Mouse (Mus musculus) spleen, postnatal 14 days (tissue): ENCODE results near the gene Nos1.
"Not testable (repeated sequence)": the region's sequence is repeated elsewhere in the genome, so short reads cannot be mapped to it uniquely, and the experiment has no call there.

Experiments
- DNase-seq, 2 experiments: peaks; one replicate each; pipeline ENCODE4 v3.0.0; 2021 to 2022; ENCODE audit warnings: low spot score in 2 of 2

Gene Nos1

DNA sequence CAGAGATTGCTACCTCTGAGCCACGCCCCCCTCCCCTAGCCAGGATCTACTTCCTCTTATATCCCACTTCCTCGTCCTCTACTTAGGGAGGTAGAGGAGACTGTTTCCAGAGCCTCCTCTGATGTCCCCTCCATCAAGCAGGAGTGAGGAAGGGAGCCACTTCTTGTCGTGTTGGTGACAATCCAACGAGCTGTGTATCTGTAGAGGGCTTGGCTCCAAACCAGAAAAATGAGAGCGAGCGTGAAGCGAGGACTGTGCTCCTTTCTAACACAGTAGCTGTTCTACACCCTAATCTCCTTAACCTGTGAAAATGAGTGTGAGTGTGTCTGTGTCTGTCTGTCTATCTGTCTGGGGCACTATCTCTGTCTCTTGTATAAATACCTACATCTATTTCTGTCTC lies 58.7 kb downstream of the Nos1 start:
- DNase-seq: no peak

DNA sequence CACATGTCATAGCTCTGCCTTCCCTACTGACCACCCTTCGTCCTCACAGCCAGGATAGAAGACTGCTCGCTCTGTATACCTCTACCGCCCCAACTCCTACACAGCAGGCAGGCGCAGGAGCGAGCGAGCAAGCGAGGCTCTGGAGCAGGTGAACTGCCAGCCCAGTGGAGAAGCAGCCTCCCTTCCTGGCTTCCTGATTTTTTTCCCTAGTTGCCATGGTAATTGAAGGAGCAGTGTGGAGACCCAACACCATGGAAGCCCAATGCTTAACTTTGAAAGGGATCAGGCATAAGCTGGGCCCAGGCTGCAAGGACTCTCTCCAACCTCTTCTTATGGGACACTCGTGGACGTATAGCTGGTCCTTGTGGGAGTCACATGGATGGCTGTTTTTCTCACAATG lies 59.4 kb downstream of the Nos1 start:
- DNase-seq: no peak

DNA sequence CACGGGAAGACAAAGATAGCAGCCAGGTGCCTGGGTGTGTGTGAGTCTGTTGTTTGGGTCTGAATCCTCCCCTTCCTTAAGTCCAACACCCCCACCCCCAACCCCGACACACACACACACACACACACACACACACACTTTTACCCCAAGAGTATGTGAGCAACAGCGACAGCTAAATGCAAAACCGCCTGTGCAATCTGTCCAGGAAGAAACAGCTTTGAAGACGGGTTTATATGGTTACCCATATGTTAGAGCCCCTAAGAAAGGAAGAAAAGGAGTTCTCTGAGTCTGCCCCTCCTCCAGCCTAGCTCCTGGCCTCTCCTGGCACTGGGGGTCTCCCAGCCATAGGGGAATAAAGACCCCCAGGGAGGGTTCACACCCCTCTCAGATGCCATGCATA lies 60.2 kb downstream of the Nos1 start:
- no peak for DNase-seq

DNA sequence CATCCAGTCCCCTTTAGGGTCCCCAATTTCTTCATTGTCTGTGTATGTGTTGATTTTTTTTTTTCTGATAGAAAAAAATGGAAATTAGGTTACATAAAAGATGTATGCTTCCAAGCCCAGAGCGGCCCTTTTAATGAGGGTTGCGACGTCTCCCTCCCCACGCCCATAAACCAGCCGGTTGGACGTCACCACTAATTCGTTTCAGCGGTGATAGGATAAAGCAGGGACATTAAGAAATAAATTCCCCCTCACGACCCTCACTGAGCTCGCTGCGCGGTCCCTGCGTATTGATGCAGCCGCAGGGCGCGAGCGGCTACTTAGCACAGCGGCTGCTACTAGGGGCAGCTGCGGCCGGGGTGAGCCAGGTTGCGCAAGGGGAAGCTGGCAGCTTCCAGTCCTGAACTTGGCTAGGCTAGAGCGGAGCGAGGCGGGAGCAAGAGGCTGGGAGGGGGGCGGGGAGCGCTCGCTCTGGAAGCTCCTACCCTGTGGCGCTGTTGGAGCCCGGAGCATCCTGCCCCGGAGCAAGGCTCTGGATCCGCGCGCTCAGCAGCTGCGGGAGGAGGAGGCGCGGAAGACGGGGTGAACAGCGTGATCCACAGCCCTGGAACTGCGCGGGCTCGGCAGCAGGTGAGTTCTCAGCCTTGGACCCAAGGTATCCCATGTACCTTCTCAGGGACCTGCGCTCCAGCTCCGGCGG lies 61.0 kb downstream of the Nos1 start:
- DNase-seq: no peak

DNA sequence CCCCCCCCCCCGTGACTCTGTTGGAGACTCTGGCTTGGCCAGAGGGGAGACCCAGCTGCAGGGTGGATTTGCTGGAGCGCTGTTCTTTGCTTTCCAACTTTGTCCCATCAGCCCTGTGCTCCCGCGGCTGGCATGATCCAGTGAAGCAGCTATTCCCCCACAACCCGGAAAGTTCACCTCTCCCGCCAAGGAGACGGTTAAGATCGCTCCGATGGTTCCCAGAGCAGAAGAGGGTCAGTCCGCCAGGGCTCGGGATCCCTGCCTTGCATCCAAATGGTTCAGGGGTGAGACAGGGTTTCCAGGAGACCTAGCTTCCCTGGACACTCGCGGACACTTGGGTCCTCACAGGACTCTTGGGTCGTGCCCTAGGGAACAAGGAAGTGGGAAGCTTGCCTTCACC lies 61.9 kb downstream of the Nos1 start:
- no peak for DNase-seq

DNA sequence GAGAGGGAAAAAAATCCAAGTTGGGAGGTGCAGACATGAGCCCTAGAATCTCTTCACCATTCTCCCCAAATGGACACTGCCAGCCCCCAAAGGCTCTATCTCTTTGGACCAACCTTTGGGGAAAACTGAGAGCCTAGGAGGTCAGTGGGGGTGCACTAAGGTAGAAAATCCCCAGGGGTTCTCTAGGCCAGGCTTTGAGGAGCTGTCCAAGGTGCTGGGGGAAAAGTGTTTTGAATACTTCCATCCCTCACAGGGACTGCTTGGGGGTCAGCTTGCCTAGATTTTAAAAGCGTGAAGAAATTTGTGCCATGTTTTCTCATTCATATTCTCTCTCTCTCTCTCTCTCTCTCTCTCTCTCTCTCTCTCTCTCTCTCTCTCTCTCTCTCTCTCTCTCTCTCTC lies 63.8 kb downstream of the Nos1 start:
- no peak for DNase-seq

DNA sequence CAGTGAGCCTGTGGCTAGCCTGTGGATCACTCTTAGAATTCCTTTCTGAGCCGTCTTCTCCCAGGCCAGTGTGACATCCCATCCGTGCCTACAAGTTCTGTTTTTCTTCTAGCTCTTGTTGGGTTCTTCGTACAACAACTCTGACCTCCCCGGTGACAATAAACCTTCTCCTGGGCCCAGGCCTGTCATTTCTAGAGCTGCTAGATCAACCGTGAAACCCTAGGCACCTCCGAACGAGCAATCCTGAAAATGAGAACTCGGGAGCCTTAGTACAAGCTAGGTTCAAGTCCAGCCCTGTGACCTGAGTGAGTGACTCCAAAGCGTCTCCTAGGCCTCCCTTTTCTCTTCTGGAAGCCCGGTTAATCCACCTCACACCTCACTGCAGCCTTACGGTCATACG lies 69.6 kb downstream of the Nos1 start:
- no peak for DNase-seq

DNA sequence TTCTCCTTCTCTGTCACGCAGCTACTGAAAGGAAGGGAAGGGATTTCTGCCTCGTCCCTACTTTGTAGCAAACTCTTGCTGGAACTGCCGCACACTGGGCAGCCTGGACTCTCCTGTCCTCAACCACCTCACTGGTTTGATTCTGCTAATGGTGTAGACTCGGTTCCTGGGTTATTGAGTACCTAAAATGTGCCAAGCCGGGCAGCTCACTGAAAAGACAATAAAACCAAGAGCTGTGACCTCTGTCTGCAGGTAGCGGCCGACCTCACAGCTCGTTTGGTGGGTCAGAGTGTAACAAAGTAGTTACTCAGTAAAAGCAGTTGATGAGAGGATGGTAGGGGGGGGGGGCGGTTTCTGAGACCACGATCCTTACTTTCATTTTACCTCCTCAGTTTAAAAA lies 72.9 kb downstream of the Nos1 start:
- DNase-seq: no peak

DNA sequence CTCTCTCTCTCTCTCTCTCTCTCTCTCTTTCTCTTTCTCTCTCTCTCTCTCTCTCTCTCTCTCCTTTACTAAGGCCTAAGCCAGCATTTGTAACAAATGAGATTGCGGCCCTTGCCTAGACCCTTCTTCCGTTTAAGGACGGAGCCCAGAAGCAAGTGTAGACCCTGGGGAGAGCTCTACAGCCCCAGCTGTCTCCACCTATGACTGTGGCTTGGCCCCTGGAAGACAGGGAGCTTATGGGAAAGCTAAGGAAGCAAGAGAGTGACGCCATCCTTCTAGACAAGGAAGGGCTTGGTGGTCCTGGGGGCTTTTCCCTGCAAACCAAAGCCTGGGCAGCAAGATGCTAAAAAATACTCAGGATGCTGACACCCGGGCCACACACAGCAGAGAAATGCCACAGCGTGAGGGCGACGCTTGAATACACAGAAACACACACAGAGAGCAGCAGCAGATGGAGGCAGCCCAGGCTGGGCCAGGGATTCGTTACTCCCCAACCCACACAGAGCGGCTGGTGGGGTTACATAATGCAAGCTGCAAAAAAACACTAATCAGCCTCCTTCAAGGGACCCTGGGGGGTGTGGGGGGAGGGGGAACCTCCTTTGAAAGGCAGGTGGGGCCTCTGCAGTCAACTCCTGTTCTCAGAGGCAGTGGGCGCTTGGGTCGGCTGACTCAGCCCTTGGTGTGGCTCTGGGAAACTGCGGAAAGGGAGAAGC lies 83.9 kb downstream of the Nos1 start:
- no peak for DNase-seq

DNA sequence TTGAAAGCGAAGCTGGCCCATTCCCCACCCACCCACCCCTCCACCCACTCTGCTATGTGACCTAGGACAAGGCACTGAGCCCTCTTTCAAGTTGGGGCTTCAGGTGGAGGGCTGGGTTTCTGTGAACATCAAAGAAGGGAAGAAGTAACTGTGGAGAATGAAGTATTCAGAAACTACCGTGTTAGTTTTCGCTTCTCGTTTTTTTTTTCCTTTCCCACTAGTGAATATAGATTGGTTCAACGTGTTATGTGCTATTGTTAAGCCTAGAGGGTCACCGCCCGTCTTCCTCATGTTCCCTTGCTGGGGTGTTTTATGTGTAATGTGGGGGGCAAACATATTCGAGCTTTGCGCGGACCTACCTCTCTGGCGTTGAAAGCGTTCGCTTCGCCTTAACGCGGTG lies 85.0 kb downstream of the Nos1 start:
- DNase-seq: no peak

DNA sequence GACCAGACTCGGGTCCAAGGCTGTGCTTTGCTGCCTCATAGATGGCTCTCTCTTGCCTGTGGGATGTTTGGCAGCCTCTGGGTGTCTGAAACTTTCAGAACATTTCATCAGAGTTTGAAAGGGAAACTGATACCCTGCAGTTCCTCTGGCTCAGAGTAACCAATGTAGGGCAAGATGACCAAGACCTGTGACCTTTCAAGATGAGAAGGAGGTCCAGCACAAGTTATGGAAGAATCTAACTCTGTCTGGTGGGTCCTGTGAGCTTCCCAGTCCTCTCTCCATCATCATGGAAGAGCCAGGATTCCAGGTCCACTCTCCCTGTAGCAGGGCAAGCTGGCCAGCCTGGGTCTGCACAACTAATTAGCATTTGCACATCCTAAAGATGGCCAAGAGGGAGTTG lies 90.8 kb downstream of the Nos1 start:
- no peak for DNase-seq

DNA sequence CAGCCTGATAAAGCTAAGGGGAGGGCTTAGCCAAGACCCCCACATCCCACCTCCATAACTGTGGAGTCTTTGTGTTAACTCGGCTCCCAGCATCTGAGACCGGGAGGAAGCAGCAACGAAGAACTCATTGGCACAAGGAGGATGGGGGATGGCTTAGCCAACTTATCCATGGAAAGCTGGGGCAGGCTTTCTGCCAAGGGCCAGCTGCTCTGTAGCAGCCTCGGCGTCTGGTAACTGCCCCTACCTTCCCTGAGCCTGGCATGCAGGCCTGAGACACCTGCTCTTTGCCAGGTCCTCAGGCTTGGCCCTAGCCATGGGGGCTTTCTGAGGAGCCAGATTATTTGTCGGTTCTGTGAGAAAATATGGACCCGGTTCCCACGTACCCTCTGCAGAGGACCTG lies 93.0 kb downstream of the Nos1 start:
- no peak for DNase-seq

DNA sequence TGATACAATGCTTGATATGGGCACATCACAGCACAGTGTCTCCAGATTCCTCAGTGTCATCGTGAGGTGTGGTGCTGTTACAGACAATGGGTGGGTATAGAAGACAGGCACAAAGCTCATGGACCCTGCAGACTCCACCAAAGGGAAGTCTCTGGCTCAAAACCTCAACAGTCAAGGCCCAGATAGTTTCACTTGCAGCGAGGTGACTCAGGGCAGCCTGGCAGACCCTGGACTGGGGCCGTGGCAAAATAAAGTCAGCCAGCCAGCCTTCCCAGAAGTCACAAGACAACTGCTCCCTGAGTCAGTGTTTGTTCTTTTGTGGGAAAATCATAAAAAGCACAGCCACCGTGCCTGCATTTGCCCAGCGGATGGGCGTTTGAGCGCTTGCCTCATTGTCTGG lies 93.4 kb downstream of the Nos1 start:
- no peak for DNase-seq

DNA sequence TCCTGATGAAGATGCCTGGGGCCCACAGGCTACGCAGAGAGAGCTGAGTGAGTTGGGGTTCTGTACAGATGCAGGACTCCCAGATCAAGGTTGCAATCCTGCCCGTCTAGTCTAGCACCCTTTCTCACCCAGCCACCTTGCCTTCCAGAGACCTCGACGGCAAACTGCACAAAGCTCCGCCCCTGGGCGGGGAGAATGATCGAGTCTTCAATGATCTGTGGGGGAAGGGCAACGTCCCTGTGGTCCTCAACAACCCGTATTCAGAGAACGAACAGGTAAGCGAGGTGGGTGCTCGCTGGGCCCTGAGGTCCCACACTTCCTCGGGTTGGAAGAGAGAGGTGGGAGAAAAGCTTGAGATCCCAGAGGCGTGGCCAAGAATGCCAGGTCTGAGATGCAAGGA lies 98.3 kb downstream of the Nos1 start:
- DNase-seq: no peak

DNA sequence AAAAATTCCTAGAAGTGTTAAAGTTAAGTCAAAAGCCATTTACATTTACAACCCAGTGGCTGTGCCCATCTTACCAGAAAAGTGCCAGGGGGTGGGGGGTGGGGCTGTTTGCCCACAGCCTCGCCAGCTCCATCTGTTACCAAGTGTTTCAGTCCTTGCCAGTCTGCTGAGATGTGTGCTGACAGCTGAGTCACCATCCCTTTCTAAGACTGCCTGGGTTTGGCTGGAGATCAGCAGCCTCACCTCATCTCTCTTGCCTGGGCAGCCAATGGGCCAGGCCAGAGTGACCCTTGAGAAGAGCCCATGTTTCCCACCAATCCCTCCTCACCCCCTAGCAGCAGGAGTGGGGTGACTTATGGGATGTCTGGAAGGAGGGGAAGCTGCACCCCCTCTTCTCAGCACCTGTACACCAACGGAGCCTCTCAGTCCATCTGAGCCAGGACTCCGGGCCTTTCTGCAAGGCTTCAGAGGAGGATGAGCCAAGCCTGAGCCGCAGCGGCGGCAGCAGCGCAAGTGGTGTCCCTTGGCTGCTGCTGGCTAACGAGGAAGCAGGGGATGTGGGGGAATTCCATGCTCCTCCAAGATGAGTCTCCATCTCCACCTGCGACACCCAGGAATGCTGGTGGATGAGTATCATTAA lies 100.2 kb downstream of the Nos1 start:
- DNase-seq: no peak

DNA sequence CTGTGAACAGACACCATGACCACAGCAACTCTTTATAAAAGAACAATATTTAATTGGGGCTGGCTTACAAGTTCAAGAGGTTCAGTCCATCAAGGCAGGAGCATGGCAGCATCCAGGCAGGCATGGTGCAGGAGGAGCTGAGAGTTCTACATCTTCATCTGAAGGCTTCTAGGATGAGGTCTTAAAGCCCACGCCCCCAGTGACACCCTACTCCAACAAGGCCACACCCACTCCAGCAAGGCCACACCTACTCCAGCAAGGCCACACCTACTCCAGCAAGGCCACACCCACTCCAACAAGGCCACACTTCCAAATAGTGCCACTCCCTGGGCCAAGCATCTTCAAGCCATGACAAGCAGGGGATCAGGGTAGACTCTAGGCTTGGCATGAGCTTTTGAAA lies 101.6 kb downstream of the Nos1 start:
- not testable (repeated sequence) for DNase-seq

DNA sequence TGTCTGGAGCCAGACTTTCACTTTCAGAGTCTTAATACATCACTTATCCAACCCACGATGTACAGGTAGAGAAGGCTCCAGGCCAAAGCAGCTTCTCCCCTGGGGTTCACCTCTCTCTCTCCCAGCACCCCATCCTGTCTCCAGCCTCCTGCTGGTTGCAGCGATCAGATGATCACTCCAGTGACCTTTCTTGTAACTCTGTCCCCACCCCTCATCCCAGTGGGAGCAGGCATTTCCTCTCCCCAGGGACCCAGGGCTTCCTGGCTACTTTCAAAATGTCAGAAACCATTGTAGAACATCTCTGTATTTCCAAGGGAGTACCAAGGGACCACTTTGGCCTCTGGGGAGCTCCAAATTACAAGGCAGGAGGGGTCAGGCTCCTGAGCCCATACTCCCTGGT lies 104.2 kb downstream of the Nos1 start:
- DNase-seq: no peak

DNA sequence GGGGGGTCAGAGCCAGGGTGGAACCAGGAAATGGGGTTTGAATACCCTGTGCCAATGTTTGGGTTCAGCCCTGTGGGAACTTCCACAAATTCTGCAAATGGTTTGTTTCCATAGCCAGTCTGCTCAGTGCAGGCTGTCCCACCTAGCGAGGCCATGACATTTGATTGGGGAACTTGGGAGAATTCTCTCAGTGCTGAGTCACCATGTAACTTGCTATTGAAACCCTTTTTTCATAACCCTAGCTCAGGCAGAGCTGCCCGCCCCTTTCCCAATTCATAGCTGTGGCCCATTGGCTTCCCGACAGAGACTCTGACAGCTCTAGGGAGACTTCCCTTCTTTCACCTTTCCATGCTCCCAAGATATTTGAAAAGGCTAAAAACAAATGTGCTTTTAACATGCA lies 107.3 kb downstream of the Nos1 start:
- no peak for DNase-seq

DNA sequence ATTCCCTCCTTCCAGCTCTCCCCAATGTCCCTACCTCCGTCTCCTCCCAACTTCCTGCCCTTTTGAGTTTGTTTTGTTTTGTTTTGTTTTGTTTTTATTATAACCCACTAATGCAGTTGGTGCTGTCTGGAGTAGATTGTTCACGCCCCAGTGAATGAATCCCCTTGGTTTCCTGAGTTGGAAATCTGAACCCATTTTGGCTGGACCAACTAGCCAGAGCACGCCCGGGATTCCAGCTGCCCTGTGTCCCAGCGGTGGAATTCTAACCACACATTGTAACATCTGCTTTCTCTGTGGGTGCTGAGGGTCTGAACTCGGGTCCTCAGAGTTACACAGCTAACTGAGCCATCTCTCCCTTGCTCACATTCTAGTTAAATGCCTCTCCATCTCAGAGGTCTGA lies 108.1 kb downstream of the Nos1 start:
- DNase-seq: no peak

DNA sequence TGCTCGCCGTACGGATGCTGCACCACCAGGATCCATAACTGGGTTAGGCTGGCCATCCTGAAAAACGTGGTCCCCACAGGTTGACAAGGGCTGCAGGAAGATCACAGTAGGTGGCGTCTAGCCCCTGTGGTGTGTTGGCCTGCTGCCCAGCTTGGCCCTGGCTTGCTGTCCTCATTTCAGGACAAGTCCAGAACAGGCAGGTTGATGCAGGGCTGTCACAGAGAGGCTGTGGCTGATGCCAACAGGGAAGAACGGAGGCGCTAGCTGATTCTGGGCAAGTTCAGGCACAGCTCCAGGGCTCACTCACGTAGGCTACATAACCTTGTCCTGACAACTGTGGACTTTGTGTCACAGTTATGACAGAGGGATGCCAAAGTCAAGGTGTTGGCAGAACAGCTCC lies 108.7 kb downstream of the Nos1 start:
- DNase-seq: no peak

DNA sequence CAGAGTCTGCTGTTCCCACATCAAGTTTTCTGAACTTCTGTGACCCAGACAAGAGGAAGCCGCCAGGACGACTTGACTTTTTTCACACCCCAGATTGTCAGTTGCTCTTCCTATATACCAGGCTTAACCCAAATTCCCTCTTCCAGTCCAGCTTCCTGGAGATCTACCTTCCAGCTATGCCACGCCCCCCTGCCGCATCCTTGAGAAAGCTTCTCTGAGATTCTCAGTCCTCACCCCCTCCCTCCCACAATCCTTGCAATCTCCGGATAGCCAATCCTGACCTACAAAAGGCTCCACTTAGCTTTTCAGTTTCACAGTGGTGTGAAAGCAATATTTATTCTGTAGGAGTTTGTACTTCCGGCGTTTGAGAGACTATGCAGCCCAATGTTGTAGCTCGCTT lies 110.0 kb downstream of the Nos1 start:
- DNase-seq: no peak

DNA sequence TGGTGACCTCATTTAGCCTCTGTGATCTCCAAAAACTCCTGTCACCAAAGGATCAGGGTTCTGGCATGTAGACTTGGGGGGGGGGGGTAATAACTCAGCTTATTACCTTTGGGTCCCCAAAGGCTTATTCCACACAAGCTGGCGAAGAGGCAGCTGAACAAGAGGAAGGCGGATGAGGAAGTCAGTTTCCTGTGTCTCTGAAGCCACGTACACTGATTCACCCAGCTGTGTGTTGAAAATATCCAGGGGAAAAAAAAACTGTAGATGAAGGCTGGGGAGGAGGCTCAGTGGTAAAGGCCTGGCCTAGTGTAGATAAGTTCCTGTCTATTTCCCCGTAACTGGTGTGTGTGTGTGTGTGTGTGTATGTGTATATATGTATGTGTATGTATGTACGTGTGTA lies 110.7 kb downstream of the Nos1 start:
- DNase-seq: no peak

DNA sequence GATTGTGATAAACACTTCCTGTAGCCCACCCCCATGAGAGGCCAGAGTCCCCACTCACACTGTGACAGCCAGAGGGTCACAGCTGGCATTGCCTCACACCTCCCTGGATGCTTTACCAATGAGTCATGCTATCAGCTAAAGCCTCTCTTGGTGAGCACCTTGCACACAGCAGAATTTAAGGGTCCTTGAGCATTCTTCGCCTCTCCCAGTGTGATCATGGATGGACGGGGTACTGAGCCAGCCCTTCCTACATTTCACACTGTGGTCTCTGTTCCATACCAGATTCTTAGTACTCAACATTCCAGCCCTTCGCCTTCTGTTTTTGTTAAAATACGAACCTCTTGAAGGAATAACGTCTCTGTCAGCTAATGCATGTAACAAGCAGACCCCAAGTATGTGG lies 113.2 kb downstream of the Nos1 start:
- no peak for DNase-seq
